Mouse (Mus musculus) limb, embryonic 15.5 days (tissue): ENCODE measurements around the gene Dcpp2. TPM values are rescaled to one million over a fixed set of nuclear protein-coding genes. Genes with fewer than 3 reads are reported as not detected.
"Not testable (repeated sequence)": the region's sequence is repeated elsewhere in the genome, so short reads cannot be mapped to it uniquely, and the experiment has no call there.

Experiments
- ATAC-seq: fragments of 200-750 bp; cut with Nextera tagmentation; 2 replicates; pipeline ENCODE4 v1.8.0; 2017; ENCODE audit warnings: low read depth, moderate TSS enrichment; ENCODE audit not compliant: insufficient number of reproducible peaks, low FRiP score, low TSS enrichment
- H3K27ac ChIP-seq: fragments of 300-500 bp; sonication (generic); 2 replicates; pipeline ENCODE4 v1.5.1; 2015; ENCODE audit warnings: moderate library complexity, mild to moderate bottlenecking, inconsistent platforms
- H3K27me3 ChIP-seq: fragments of 300-500 bp; sonication (generic); 2 replicates; pipeline ENCODE4 v1.6.1; 2015; ENCODE audit warnings: inconsistent platforms
- H3K36me3 ChIP-seq: fragments of 300-500 bp; sonication (generic); 2 replicates; pipeline ENCODE4 v1.6.1; 2015; ENCODE audit warnings: inconsistent platforms
- H3K4me1 ChIP-seq: fragments of 300-500 bp; sonication (generic); 2 replicates; pipeline ENCODE4 v1.6.1; 2015; ENCODE audit warnings: inconsistent platforms
- H3K4me2 ChIP-seq: fragments of 300-500 bp; sonication (generic); 2 replicates; pipeline ENCODE4 v1.6.1; 2015; ENCODE audit warnings: mild to moderate bottlenecking, inconsistent platforms
- H3K4me3 ChIP-seq: fragments of 300-500 bp; sonication (generic); 2 replicates; pipeline ENCODE4 v1.5.1; 2015; ENCODE audit warnings: mild to moderate bottlenecking, inconsistent platforms
- H3K9ac ChIP-seq: fragments of 300-500 bp; sonication (generic); 2 replicates; pipeline ENCODE4 v1.6.1; 2015; ENCODE audit warnings: inconsistent platforms
- H3K9me3 ChIP-seq: fragments of 300-500 bp; sonication (generic); 2 replicates; pipeline ENCODE4 v1.6.1; 2016; ENCODE audit warnings: inconsistent platforms
- WGBS: fragments of 180-500 bp; shearing (Covaris S2); methylation state at CpG from one replicate; pipeline ENCODE4 v1.1.7; 2015; 5-methylcytosine and 5-hydroxymethylcytosine counted together
- polyA plus RNA-seq: library from polyadenylated mRNA; unstranded; fragments of >200 nt; fragmentation: Nextera tagmentation; extraction: Ambion mirVana; gene quantifications from 2 replicates; pipeline ENCODE4 v1.2.1, GENCODE M21; 2015

The Dcpp2 gene
- polyA plus RNA-seq, 1 experiment from 2014 or later, result not detected

GRCm38 (mm10) chr17:23947486-23947885, 66.8 kb downstream of the Dcpp2 start:
- H3K36me3 ChIP-seq, H3K9ac ChIP-seq, H3K9me3 ChIP-seq, H3K27me3 ChIP-seq, ATAC-seq, H3K27ac ChIP-seq, H3K4me3 ChIP-seq, H3K4me2 ChIP-seq, H3K4me1 ChIP-seq: not testable (repeated sequence)
- 80% methylated on average over 4 of the region's 4 CpGs for WGBS

DNA sequence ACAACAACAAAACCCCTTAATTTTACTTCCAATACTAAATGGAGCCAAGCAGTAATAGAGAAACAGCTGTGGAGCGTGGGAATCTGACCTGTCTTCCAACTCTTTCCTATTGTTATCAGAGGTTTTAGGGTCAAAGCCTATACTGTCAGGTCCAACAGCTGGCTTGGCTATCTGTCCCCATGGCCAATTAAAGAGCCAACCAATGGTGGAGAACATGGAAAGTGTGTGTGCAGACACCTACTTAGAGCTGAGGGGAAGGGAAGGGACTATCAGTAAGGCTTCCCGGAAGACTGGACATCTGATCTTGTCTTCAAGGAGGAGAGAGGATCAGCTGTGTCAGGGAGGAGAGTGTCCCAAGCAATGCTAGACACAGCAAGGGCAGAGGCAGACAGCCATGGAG, 68.4 kb downstream of the Dcpp2 start:
- Histone ChIP-seq H3K27ac (no peak overlapping the region), H3K4me2 (no peak overlapping the region), H3K9ac (no peak overlapping the region), H3K9me3 (no peaks in the 10 kb centered on the region), H3K27me3 (no peaks in the 10 kb centered on the region), H3K4me3 (no peak overlapping the region), H3K36me3 (no peaks in the 10 kb centered on the region), H3K4me1 (no peaks in the 10 kb centered on the region)
- 92% methylated on average over 2 of the region's 2 CpGs for WGBS
- no peak for ATAC-seq

Other genes starting within 250 kb of the Dcpp2 start
- gene Mmp25, start 235.6 kb upstream of the Dcpp2 start, polyA plus RNA-seq, result 0.79 and 0.86 TPM in 2 replicates
- 20.8 and 21.3 TPM in 2 replicates for gene Bicdl2, start 220.4 kb upstream of the Dcpp2 start, polyA plus RNA-seq
- gene Hcfc1r1, start 207.3 kb upstream of the Dcpp2 start, polyA plus RNA-seq, result 84.2 and 99.2 TPM in 2 replicates
- 38.8 and 43.2 TPM in 2 replicates for gene Thoc6, start 207.0 kb upstream of the Dcpp2 start, polyA plus RNA-seq
- gene Tnfrsf12a, start 203.4 kb upstream of the Dcpp2 start, polyA plus RNA-seq, result 28.0 and 43.9 TPM in 2 replicates
- gene Cldn6, start 201.6 kb upstream of the Dcpp2 start, polyA plus RNA-seq, result 7.0 and 10.1 TPM in 2 replicates
- 5.1 and 5.8 TPM in 2 replicates for gene Cldn9, start 196.9 kb upstream of the Dcpp2 start, polyA plus RNA-seq
- 2.2 and 2.9 TPM in 2 replicates for gene 1520401A03Rik, start 158.1 kb upstream of the Dcpp2 start, polyA plus RNA-seq
- 45.6 and 49.5 TPM in 2 replicates for gene Pkmyt1, start 154.5 kb upstream of the Dcpp2 start, polyA plus RNA-seq
- gene Paqr4, start 140.0 kb upstream of the Dcpp2 start, polyA plus RNA-seq, result 17.6 and 20.4 TPM in 2 replicates
- gene Kremen2, start 135.0 kb upstream of the Dcpp2 start, polyA plus RNA-seq, result 50.2 and 50.5 TPM in 2 replicates
- 65.7 and 69.8 TPM in 2 replicates for gene Flywch1, start 109.3 kb upstream of the Dcpp2 start, polyA plus RNA-seq
- gene Flywch2, start 94.8 kb upstream of the Dcpp2 start, polyA plus RNA-seq, result 34.2 and 39.9 TPM in 2 replicates
- 425 and 436 TPM in 2 replicates for gene Srrm2, start 90.3 kb upstream of the Dcpp2 start, polyA plus RNA-seq
- gene Elob, start 51.7 kb upstream of the Dcpp2 start, polyA plus RNA-seq, result 1,045 and 1,117 TPM in 2 replicates
- not detected in 2 replicates for gene Prss33, start 44.8 kb upstream of the Dcpp2 start, polyA plus RNA-seq
- not detected in 2 replicates for gene Prss32, start 37.0 kb upstream of the Dcpp2 start, polyA plus RNA-seq
- 0.73 and 1.0 TPM in 2 replicates for gene Prss41, start 36.7 kb upstream of the Dcpp2 start, polyA plus RNA-seq
- gene Prss21, start 12.8 kb upstream of the Dcpp2 start, polyA plus RNA-seq, result not detected in 2 replicates
- gene Dcpp1, start within 50 bp of the Dcpp2 start, polyA plus RNA-seq, result not detected in 2 replicates
- gene Dcpp3, start 36.6 kb downstream of the Dcpp2 start, polyA plus RNA-seq, result 0.69 TPM in 1 of 2 replicates, not detected in the other
- not detected in 2 replicates for gene Sbp, start 60.8 kb downstream of the Dcpp2 start, polyA plus RNA-seq
- gene Sbpl, start 74.4 kb downstream of the Dcpp2 start, polyA plus RNA-seq, result not detected in 2 replicates
- not detected in 2 replicates for gene Prss30, start 99.7 kb downstream of the Dcpp2 start, polyA plus RNA-seq
- gene Prss22, start 117.2 kb downstream of the Dcpp2 start, polyA plus RNA-seq, result 1.1 and 1.4 TPM in 2 replicates
- gene Prss27, start 157.3 kb downstream of the Dcpp2 start, polyA plus RNA-seq, result 8.6 and 9.6 TPM in 2 replicates
- gene Kctd5, start 192.6 kb downstream of the Dcpp2 start, polyA plus RNA-seq, result 60.9 and 62.9 TPM in 2 replicates